Mouse (Mus musculus) B cell, adult 62 days (primary cell): ENCODE data around the gene Galnt14. TPM values are rescaled to one million over a fixed set of nuclear protein-coding genes. Genes with fewer than 3 reads are reported as not detected.

Experiments used
- total RNA-seq: library from RNA; stranded (reverse); gene quantifications from 4 replicates; pipeline ENCODE4 v1.2.4, GENCODE M21; 2023

The Galnt14 gene
- total RNA-seq, result 0.43 to 1.3 TPM (median 0.76 TPM) in 4 replicates

DNA sequence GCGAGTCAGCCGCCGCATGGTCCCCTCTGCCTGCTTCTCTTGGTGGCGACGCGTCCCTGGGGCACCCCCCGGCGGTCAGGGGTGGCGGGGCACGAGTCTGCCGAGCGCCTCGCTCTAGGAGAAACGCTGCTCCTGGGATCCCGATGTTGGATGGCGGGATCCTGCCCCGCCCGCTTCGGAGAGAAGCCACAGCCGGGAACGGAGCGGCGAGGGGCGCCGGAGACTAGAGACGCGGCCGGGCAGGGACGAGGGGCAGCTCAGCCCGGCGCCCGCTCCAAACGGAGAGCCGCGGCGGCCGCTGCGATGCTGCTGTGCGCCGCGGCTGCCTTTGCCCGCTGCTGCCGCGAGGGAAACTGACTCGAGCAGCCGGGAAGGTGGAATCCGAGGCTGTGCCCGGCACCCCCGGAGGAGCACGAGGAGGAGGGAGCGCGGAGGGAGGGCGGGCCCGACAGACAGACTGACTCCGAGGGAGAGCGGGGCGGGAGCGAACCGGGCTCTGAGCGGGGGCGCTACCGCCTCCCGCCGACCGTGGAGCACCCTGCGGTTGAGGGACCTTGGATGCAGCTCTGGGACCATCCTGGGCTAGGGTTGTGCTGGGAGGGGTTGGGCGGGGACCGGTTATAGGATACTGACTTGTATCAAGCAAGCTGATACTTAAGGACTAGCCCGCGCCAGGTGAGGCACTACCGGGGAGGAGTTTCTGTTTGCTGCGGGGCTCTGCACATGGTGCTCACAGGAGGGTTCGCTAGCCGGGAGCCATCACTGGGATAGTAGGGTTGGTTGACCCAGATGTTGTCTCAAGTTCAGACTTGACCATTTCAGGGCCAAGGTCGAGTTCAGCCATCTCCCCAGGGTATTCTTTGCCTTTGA, at the start of gene Galnt14:
Gene Galnt14 (minus strand): TSS at position 412 of the 870 bp plus-strand sequence.

Other genes starting within 250 kb of the Galnt14 start
- 28.2 to 29.5 TPM (median 28.5 TPM) in 4 replicates for gene Ehd3, start 93.7 kb upstream of the Galnt14 start, total RNA-seq
- 3.4 to 7.9 TPM (median 3.8 TPM) in 4 replicates for gene Xdh, start 239.7 kb upstream of the Galnt14 start, total RNA-seq